Mouse (Mus musculus) CD4-positive, CD25-positive, alpha-beta regulatory T cell, adult 9 weeks (primary cell): ENCODE data around the gene Bscl2. TPM values are rescaled to one million over a fixed set of nuclear protein-coding genes. Genes with fewer than 3 reads are reported as not detected.

Source experiments
- polyA plus RNA-seq: library from polyadenylated mRNA; unstranded; fragments of 100-300 nt; shearing (Covaris generic); gene quantifications from one replicate; pipeline ENCODE4 v1.2.1, GENCODE M21; 2017

Bscl2 gene
- 120 TPM for polyA plus RNA-seq

GRCm38 (mm10) chr19:8837251-8837791, at the start of gene Bscl2:
Bscl2 (plus strand) TSS chr19:8837467.

GRCm38 (mm10) chr19:8798264-8798946, 38.9 kb upstream of the Bscl2 start, which contains the start of gene Polr2g:
Polr2g (minus strand) TSS chr19:8798577.

GRCm38 (mm10) chr19:8802130-8802821, 35.0 kb upstream of the Bscl2 start, which contains the start of gene Zbtb3:
Zbtb3 (plus strand) TSS chr19:8802555.

GRCm38 (mm10) chr19:8818801-8819595, 18.3 kb upstream of the Bscl2 start, which contains the start of gene Ttc9c:
Ttc9c (minus strand) TSS chr19:8819333.

GRCm38 (mm10) chr19:8819596-8820423, 17.5 kb upstream of the Bscl2 start, which contains the start of gene Hnrnpul2:
Hnrnpul2 (plus strand) TSS chr19:8820010.

GRCm38 (mm10) chr19:8829660-8830059, 7.6 kb upstream of the Bscl2 start, which contains the start of gene AC129217.1:
AC129217.1 (plus strand) TSS chr19:8829773.

GRCm38 (mm10) chr19:8839103-8839907, 2.0 kb downstream of the Bscl2 start, which contains the start of gene Gng3:
Gng3 (minus strand) TSS chr19:8839194.

GRCm38 (mm10) chr19:8850402-8850901, 13.2 kb downstream of the Bscl2 start, which contains the start of gene Lrrn4cl:
Lrrn4cl (plus strand) TSS chr19:8850768.

GRCm38 (mm10) chr19:8871267-8872186, 34.3 kb downstream of the Bscl2 start, which contains the start of gene Ubxn1:
Ubxn1 (plus strand) TSS chr19:8871496.

GRCm38 (mm10) chr19:8880311-8881033, 43.2 kb downstream of the Bscl2 start, which contains the start of gene Uqcc3:
Uqcc3 (minus strand) TSS chr19:8880923.

GRCm38 (mm10) chr19:8883616-8884015, 46.3 kb downstream of the Bscl2 start, which contains the start of the genes Lbhd1 and Gm49403:
Lbhd1 (plus strand) TSS chr19:8883732.
Gm49403 (plus strand) TSS chr19:8883930.

GRCm38 (mm10) chr19:8888511-8889385, 51.5 kb downstream of the Bscl2 start, which contains the start of the genes 1810009A15Rik and Gm49416:
1810009A15Rik (plus strand) TSS chr19:8888853.
Gm49416 (plus strand) TSS chr19:8888926.

GRCm38 (mm10) chr19:8892829-8893766, 55.8 kb downstream of the Bscl2 start, which contains the start of gene Ints5:
Ints5 (plus strand) TSS chr19:8893005.

GRCm38 (mm10) chr19:8897865-8898495, 60.7 kb downstream of the Bscl2 start, which contains the start of gene Ganab:
Ganab (plus strand) TSS chr19:8898071.

